Mouse (Mus musculus) WW6 (cell line): ENCODE results near the gene Cacna1a.

Experiments used
- DNase-seq: peaks from one replicate; pipeline ENCODE4 v3.0.0-alpha.2; 2013; ENCODE audit warnings: low read depth, low spot score

Cacna1a gene

GRCm38 (mm10) chr8:84413886-84414851 is 25.9 kb downstream of the Cacna1a start:
- DNase-seq: peak; percentile 67

- no peak for DNase-seq
Measured at GRCm38 (mm10) chr8:84414918-84415317, 26.7 kb downstream of the Cacna1a start.

GRCm38 (mm10) chr8:84415378-84415898 is 27.2 kb downstream of the Cacna1a start:
- DNase-seq: no peak

GRCm38 (mm10) chr8:84416041-84416440 is 27.8 kb downstream of the Cacna1a start:
- no peak for DNase-seq

- DNase-seq: no peak
Measured at GRCm38 (mm10) chr8:84416915-84417314, 28.7 kb downstream of the Cacna1a start.

- no peak for DNase-seq
Measured at GRCm38 (mm10) chr8:84417840-84418239, 29.6 kb downstream of the Cacna1a start.

GRCm38 (mm10) chr8:84424426-84424825 is 36.2 kb downstream of the Cacna1a start:
- no peak for DNase-seq

- no peak for DNase-seq
Measured at GRCm38 (mm10) chr8:84426087-84426486, 37.8 kb downstream of the Cacna1a start.

- DNase-seq: no peak
Measured at GRCm38 (mm10) chr8:84426582-84426981, 38.3 kb downstream of the Cacna1a start.

GRCm38 (mm10) chr8:84428034-84428433 is 39.8 kb downstream of the Cacna1a start:
- DNase-seq: no peak

GRCm38 (mm10) chr8:84429014-84429413 is 40.8 kb downstream of the Cacna1a start:
- no peak for DNase-seq

GRCm38 (mm10) chr8:84429492-84429891 is 41.3 kb downstream of the Cacna1a start:
- DNase-seq: no peak

- DNase-seq: no peak
Measured at GRCm38 (mm10) chr8:84435370-84435769, 47.1 kb downstream of the Cacna1a start.

- DNase-seq: no peak
Measured at GRCm38 (mm10) chr8:84439813-84440212, 51.6 kb downstream of the Cacna1a start.

- no peak for DNase-seq
Measured at GRCm38 (mm10) chr8:84442043-84442442, 53.8 kb downstream of the Cacna1a start.

- no peak for DNase-seq
Measured at GRCm38 (mm10) chr8:84446571-84446991, 58.3 kb downstream of the Cacna1a start.

GRCm38 (mm10) chr8:84454532-84454931 is 66.3 kb downstream of the Cacna1a start:
- DNase-seq: no peak

GRCm38 (mm10) chr8:84458853-84459252 is 70.6 kb downstream of the Cacna1a start:
- no peak for DNase-seq

GRCm38 (mm10) chr8:84459276-84459675 is 71.0 kb downstream of the Cacna1a start:
- DNase-seq: no peak

GRCm38 (mm10) chr8:84460698-84461097 is 72.5 kb downstream of the Cacna1a start:
- DNase-seq: no peak

- DNase-seq: no peak
Measured at GRCm38 (mm10) chr8:84466932-84467331, 78.7 kb downstream of the Cacna1a start.

- no peak for DNase-seq
Measured at GRCm38 (mm10) chr8:84469076-84469475, 80.8 kb downstream of the Cacna1a start.
